Mouse (Mus musculus): ENCODE data around the gene Dner.
"Not testable (repeated sequence)": the region's sequence is repeated elsewhere in the genome, so short reads cannot be mapped to it uniquely, and the experiment has no call there.

The Dner gene

DNA sequence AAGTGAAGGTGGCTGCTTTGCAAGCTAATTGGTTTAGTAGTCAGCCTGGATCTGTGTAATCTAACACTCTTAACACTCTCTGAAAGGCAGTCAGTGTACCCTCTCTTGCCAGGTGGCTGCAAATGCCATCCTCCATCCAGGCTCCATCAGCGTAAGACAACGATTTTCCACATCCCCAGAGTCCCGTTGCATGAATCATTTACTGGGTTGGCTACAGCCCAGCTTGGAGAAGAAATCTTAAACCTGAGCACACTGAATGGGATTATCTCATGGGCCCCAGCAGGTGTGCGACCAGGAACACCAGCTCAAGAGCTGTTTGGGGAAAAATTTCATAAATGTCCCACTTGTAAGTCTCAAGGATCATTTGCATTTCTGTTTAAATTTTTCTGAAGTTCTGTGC lies 308.4 kb downstream of the Dner start:
- peak; percentile 11 for DNase-seq

GRCm38 (mm10) chr1:84386481-84387146 lies 309.4 kb downstream of the Dner start:
- peak; percentile 49 for DNase-seq

- no peak for DNase-seq
These were observed 313.3 kb downstream of the Dner start for GRCm38 (mm10) chr1:84382709-84383108.

GRCm38 (mm10) chr1:84382064-84382463 lies 314.0 kb downstream of the Dner start:
- DNase-seq = no peak

GRCm38 (mm10) chr1:84380895-84381294 lies 315.1 kb downstream of the Dner start:
- DNase-seq = no peak

DNA sequence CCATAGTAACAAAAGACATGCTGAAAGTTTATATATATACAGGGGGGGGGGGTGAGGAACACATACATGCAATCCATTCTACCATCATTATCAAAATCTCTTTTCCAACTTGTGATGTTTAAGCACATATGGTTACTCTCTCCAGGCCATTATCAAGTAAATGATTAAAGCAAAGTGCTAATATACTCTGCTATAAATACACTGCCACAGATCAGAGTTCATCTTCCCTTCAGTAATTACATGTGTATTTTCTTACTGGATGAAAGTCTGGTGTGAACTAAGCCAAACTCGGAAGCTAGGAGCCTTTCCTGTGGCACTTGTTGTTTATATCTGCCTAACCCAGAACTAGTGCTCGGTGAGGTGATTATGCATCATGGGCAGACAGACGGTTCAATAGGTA lies 328.3 kb downstream of the Dner start:
- no peak for DNase-seq

DNA sequence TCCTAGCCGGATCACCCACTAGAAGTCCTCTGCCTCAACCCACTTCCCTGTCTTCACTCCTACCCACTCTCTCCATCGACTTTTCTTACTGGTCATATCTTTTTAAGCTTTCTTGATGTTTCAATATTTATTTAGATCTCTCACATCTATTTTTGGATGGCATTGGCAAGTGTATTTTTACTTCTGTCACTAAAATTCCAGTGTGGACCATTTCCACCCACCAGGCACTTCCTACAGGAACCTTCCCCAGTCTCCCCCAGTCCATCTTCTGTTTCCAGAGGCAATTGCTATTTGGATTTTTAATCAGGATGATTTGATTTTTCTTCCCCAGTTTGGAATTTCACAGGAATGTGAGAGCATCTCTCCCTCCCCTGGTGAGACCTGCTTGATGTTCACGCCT lies 329.5 kb downstream of the Dner start:
- no peak for DNase-seq

DNA sequence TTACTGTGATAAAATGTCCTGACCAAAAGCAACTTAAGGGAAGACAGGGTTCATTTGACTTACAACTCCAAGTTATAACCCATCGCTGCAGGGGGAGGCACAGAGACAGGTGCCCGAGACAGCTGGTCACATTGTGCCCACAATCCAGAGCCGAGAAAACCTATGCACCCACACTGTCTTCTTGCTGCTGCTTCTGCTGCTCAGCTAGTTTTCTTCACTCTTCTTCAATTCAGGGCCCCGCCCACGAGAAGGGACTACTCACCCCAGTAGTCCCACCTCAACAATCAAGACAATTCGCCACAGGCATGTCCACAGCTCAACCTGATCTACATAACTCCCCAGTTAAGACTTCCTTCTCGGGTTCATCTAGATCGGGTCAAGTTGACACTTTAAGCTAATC lies 332.1 kb downstream of the Dner start, which contains the start of gene Pid1:
Gene Pid1 (minus strand): TSS at position 214 of the 400 bp plus-strand sequence.
- DNase-seq = no peak

DNA sequence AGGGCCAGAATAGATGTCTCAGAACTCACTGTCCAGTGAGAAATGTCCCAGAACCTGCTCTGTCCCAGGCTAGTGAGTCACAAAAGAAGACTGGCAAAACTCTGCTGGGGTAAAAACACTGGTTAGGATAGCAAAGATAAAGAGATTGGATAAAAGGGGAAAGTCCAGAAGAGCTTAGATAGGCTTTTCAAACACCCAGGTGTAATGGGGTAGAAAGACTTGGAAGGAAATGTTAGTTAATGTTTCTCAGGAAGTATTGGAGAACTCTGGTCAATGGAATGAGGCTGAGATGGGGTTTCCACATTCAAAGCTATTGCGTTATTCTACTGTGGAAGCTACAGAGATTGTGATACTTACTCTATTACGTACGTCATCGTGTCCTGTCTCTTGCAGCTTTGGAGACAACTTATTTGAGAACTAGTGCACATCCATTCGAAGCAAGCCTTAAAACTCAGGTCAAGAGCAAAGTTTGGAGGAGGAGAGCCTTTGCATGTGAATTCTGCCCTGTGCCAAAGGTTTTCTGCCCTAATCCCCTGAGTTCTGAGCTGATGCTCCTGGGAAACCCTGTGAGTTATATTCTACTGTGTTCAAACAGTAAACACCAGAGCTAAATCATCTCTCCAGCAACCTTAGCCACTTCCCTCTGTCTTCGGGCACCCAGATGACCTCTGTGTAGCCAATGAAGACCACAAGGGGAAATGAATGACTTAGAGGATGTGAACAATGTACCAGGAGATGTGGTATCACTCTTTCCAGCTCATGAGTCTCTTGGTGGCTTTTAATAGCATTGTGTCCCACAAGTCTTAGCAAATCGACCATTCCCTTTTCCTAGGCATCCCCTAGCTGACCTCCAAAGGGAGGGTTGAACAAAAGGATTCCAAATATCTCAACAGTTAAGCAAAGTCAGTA lies 333.1 kb downstream of the Dner start:
- DNase-seq = no peak

DNA sequence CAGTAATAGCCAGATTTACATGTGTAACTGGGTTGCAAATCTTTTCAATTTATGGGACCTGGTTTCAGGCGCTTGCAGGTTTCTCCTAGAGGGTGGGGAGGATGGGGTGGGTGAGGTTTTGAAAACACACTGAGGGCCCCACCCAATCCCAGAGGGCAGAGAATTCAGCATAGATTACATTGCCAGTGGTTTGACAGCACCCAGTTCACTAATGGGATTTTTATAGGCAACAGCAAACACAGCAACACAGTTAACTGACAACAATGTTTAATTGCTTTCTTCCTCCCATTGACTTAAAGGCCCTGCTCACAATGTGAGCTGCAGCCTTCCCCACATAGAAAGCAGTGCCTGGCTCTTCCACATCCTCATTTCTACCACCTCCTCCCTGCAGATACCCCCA lies 333.8 kb downstream of the Dner start:
- no peak for DNase-seq

GRCm38 (mm10) chr1:84361389-84361788 lies 334.6 kb downstream of the Dner start:
- no peak for DNase-seq

GRCm38 (mm10) chr1:84359611-84360500 lies 336.2 kb downstream of the Dner start:
- DNase-seq = no peak

DNA sequence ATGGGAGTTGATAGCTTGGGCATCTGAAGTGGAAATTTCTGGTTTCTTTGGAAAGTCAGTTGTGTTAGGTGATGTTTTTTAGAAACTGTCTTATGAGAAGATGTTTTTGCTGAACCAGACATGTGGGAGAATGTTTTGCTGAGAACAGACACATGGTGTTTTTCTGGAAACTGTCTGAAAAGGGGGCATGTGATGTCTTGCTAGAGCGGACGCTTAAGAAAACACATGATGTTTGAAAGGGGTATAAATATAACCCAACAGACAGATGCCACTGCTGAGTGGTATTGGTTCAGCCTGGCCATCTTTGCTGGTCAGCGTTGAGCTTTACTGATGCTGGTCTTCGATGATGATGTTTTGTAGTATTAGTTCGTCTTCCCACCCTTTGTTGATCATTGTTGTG lies 338.8 kb downstream of the Dner start:
- no peak for DNase-seq

DNA sequence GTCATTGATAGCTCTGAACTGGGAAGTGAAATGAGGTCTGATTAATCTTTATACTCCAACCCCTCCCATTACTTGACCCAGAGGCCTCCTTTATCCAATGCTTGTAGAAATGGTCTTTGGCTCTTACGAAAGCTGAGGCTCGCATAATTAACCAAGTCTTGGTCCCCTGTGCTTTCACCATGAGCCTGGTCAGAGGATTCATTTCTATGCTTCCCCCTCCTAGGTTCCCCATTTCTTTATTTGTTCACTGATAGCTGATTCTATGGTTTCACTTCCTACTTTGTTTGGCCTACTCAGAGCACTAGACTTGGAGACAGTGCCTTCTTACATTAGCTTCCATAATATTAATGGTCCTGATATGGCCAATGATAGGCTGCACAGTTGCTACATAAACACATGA lies 345.8 kb downstream of the Dner start:
- DNase-seq = peak; percentile 21

DNA sequence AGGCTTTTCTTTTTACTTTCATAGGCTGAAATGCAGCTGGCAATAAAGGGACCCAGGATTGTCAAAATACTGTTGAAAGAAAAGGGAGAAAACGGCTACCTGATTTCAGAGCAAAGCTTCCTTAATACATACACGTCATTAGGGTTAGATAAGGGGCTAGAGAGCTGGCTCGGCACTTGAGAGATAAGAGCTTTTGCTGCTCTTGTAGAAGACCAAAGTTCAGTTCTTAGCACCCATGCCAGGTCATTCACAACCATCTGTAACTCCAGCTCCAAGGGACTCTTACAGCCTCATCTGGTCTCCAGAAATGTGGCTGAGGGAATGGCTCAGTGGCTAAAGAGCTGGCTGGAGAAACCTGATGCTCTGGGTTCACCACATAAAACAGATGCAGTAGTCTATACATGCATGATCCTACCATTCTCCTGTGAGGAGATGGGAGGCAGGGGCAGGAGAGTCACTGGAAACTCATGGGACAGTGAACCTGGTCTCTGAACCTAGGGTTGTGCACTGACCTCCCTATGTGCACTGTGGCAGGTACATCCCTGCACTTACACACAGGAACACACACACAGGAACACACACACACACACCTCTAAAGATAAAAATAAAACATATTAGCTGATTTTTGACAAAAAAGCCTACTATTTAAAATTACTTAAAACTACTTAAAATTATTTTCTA lies 348.1 kb downstream of the Dner start:
- DNase-seq = no peak

DNA sequence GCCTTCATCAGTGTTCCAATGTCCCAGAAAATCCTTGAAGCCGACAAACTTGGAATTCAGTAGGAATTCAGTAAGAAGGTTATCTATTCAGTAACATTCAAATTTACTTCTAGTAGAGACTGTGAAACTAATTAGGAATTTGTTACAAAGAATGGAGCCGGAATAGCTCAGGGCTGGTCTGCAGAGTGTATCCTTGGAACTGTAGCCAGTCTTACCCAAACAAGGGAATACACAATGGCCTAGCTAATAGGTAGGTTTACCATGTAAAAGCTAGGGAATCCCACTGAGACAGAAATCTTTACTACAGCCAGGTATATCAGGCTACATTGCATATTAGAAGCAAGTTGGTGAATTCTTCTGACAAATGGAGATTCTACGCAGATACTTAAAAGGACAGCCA lies 363.2 kb downstream of the Dner start:
- not testable (repeated sequence) for DNase-seq

GRCm38 (mm10) chr1:84331861-84332260 lies 364.2 kb downstream of the Dner start:
- not testable (repeated sequence) for DNase-seq

- DNase-seq = no peak
These were observed 370.7 kb downstream of the Dner start for GRCm38 (mm10) chr1:84325309-84325708.

GRCm38 (mm10) chr1:84321327-84321726 lies 374.7 kb downstream of the Dner start:
- peak; percentile 15 for DNase-seq

All from layer of hippocampus, adult 9-11 months (tissue).